Mouse (Mus musculus) midbrain, postnatal 0 days (tissue): Measurements from ENCODE around the gene Camta1. TPM values are rescaled to one million over a fixed set of nuclear protein-coding genes. Genes with fewer than 3 reads are reported as not detected.
A peak's percentile ranks its signal among the peaks of the same experiment; 100 is the strongest.

ENCODE experiments used
- ATAC-seq: fragments of 200-750 bp; cut with Nextera tagmentation; 2 replicates; pipeline ENCODE4 v1.8.0; 2017; ENCODE audit warnings: moderate number of reproducible peaks, mild to moderate bottlenecking, moderate TSS enrichment, moderate library complexity; ENCODE audit not compliant: low FRiP score
- DNase-seq: peaks from one replicate; pipeline ENCODE4 v3.0.0-alpha.2; 2015; ENCODE audit warnings: low spot score
- H3K27ac ChIP-seq: fragments of 300-500 bp; sonication (generic); 2 replicates; pipeline ENCODE4 v1.5.1; 2014; ENCODE audit warnings: low read depth, mild to moderate bottlenecking, low read length, mixed read lengths
- H3K27me3 ChIP-seq: fragments of 300-500 bp; sonication (generic); 2 replicates; pipeline ENCODE4 v1.6.1; 2014; ENCODE audit warnings: low read length, control low read depth, mixed read lengths; ENCODE audit not compliant: insufficient read depth
- H3K36me3 ChIP-seq: fragments of 300-500 bp; sonication (generic); 2 replicates; pipeline ENCODE4 v1.6.1; 2014; ENCODE audit warnings: low read length, control low read depth, mixed read lengths; ENCODE audit not compliant: insufficient read depth
- H3K4me1 ChIP-seq: fragments of 300-500 bp; sonication (generic); 2 replicates; pipeline ENCODE4 v1.6.1; 2014; ENCODE audit warnings: mild to moderate bottlenecking, control low read depth, antibody characterized with exemption, low read length, mixed read lengths; ENCODE audit not compliant: insufficient read depth
- H3K4me2 ChIP-seq: fragments of 300-500 bp; sonication (generic); 2 replicates; pipeline ENCODE4 v1.6.1; 2014; ENCODE audit warnings: low read depth, mild to moderate bottlenecking, low read length, mixed read lengths; ENCODE audit not compliant: poor library complexity, severe bottlenecking
- H3K4me3 ChIP-seq: fragments of 300-500 bp; sonication (generic); 2 replicates; pipeline ENCODE4 v1.5.1; 2014; ENCODE audit warnings: low read depth, mild to moderate bottlenecking, low read length, moderate library complexity
- H3K9ac ChIP-seq: fragments of 300-500 bp; sonication (generic); replicated peaks from 2 replicates; pipeline ENCODE4 v1.6.1; 2014; ENCODE audit warnings: mild to moderate bottlenecking, low read length, moderate library complexity, mixed read lengths; ENCODE audit not compliant: poor library complexity, severe bottlenecking
- H3K9me3 ChIP-seq: fragments of 300-500 bp; sonication (generic); 2 replicates; pipeline ENCODE4 v1.6.1; 2016; ENCODE audit warnings: low read length, control low read depth
- CTCF ChIP-seq: IDR thresholded peaks from 2 replicates; pipeline ENCODE4 v1.5.1; 2016; ENCODE audit warnings: antibody characterized with exemption, mild to moderate bottlenecking
- WGBS: fragments of 180-500 bp; shearing (Covaris S2); extraction: QIAGEN DNeasy Blood & Tissue Kit; methylation state at CpG from one replicate; pipeline ENCODE4 v1.1.7; 2014; 5-methylcytosine and 5-hydroxymethylcytosine counted together
- polyA plus RNA-seq: library from polyadenylated mRNA; unstranded; fragments of >200 nt; fragmentation: Nextera tagmentation; extraction: Ambion mirVana; gene quantifications from 2 replicates; pipeline ENCODE4 v1.2.1, GENCODE M21; 2015
- total RNA-seq: library from RNA; depleted of rRNA; stranded (reverse); fragments of >200 nt; gene quantifications from 2 replicates; pipeline ENCODE4 v1.2.3, GENCODE M21; 2014

Gene Camta1
- total and polyA plus RNA-seq, 2 experiments from 2014 or later, result 140 to 153 TPM

DNA sequence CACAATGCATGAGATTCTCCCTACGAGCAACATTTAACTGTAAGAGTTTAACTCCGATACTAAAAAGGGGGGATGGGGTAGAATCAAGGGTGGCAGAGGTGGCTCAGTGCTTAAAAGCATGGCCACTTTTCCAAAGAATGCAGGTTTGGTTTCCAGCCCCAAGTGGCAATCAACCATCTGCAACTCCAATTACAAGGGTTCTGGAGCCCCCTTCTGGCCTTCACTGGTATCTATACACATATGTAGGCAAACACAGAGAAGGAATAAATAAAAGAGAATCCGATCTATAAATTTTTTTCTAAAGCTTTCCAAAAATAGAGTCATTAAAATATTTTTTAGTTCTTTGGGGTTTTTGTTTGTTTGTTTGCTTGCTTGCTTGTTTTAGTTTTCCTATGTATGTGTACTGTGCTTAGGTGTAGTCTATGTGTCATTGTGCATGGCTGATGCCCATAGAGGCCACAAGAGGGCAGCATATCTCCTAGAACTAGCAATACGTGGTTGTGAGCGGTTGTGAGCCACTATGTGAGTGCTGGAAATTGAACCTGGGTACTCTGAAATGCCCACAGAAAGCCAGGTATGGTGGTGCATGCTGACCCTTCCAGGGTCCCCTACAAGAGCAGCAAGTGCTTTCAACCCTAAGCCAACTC is 18.5 kb upstream of the Camta1 start:
- H3K36me3 ChIP-seq, result no peaks in the 10 kb centered on the region
- no peaks in the 10 kb centered on the region for H3K9me3 ChIP-seq
- 80% methylated on average over 5 of the region's 5 CpGs for WGBS
- 0 out of 2 replicates have a peak, but pooled peaks cover under 1% of the 10 kb centered on the region for H3K27me3 ChIP-seq
- H3K9ac ChIP-seq, result no peak overlapping the region
- H3K4me2 ChIP-seq, result no peak overlapping the region
- no peak overlapping the region for H3K27ac ChIP-seq
- H3K4me1 ChIP-seq, result no peaks in the 10 kb centered on the region
- DNase-seq (no peak), ATAC-seq (no peak)
- H3K4me3 ChIP-seq, result no peak overlapping the region
- peak; percentile 48 for TF ChIP-seq CTCF

DNA sequence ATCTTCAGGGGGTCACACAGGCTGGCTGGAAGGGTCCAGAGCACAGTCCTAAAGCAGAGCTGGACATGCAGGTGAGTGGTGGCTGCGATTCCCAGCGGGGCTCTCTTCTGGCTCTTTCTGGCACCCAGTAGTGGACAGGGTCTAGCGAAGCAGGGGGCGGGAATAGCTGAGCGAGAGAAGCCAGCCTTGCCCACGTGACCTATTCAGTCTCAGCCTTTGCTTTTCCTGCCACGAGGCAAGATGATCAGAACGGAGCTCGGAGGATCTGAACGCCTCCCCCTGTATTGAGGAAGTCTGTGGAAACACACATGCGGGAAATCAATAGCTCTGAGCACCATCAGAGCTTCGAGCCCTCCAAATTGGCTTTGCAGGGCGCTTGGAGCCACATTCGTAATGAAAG is 14.7 kb upstream of the Camta1 start:
- 0 out of 2 replicates have a peak, but pooled peaks have one; percentile 31 for ATAC-seq
- H3K9ac ChIP-seq, result 0 out of 2 replicates have a peak overlapping the region, but pooled peaks have one; percentile 0
- H3K4me1 ChIP-seq, result no peaks in the 10 kb centered on the region
- no peaks in the 10 kb centered on the region for H3K36me3 ChIP-seq
- DNase-seq, result peak; percentile 40
- H3K27me3 ChIP-seq, result 0 out of 2 replicates have a peak, but pooled peaks cover 4% of the 10 kb centered on the region
- no peaks in the 10 kb centered on the region for H3K9me3 ChIP-seq
- 44% methylated on average over 14 of the region's 14 CpGs for WGBS
- no peak overlapping the region for H3K27ac ChIP-seq
- no peak for TF ChIP-seq CTCF
- H3K4me3 ChIP-seq, result no peak overlapping the region; the same call in 1 of the 2 replicates
- H3K4me2 ChIP-seq, result peak overlapping the region; percentile 37

GRCm38 (mm10) chr4:151863511-151863910 is 1.8 kb upstream of the Camta1 start:
- DNase-seq (no peak), ATAC-seq (no peak)
- no peak for TF ChIP-seq CTCF
- H3K4me1 ChIP-seq, result no peaks in the 10 kb centered on the region
- H3K9me3 ChIP-seq, result no peaks in the 10 kb centered on the region
- H3K9ac ChIP-seq, result no peak overlapping the region
- H3K36me3 ChIP-seq, result no peaks in the 10 kb centered on the region
- no peaks in the 10 kb centered on the region for H3K27me3 ChIP-seq
- H3K27ac ChIP-seq, result no peak overlapping the region
- 55% methylated on average over 9 of the region's 9 CpGs for WGBS
- peak overlapping the region; percentile 63; the same call in 1 of the 2 replicates for H3K4me2 ChIP-seq
- no peak overlapping the region for H3K4me3 ChIP-seq

DNA sequence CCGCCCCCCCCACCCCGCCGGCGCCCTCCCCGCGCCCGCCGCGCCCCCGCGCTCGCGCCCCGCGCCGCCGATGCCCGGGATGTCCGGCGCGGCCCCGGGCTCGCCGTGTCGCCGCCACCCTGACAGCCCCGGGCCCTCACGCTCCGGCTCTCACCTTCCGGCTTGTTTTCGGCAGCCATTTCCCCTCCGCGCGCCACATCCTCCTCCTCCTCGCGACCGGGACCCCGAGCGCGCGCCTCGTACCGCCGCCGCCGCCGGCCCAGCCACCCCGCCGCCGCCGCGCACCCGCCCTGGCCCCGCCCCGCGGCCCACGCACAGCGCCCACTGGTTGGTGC is 238 bp downstream of the Camta1 start:
- Histone ChIP-seq H3K9ac (peak overlapping the region; percentile 85), H3K9me3 (no peaks in the 10 kb centered on the region), H3K4me3 (peak overlapping the region; percentile 77), H3K27ac (peak overlapping the region; percentile 80), H3K4me1 (no peaks in the 10 kb centered on the region), H3K36me3 (no peaks in the 10 kb centered on the region), H3K4me2 (peak overlapping the region; percentile 93), H3K27me3 (no peaks in the 10 kb centered on the region)
- ATAC-seq, result no peak
- WGBS, result 0% methylated on average over 8 of the region's 58 CpGs
- no peak for TF ChIP-seq CTCF
- no peak for DNase-seq

DNA sequence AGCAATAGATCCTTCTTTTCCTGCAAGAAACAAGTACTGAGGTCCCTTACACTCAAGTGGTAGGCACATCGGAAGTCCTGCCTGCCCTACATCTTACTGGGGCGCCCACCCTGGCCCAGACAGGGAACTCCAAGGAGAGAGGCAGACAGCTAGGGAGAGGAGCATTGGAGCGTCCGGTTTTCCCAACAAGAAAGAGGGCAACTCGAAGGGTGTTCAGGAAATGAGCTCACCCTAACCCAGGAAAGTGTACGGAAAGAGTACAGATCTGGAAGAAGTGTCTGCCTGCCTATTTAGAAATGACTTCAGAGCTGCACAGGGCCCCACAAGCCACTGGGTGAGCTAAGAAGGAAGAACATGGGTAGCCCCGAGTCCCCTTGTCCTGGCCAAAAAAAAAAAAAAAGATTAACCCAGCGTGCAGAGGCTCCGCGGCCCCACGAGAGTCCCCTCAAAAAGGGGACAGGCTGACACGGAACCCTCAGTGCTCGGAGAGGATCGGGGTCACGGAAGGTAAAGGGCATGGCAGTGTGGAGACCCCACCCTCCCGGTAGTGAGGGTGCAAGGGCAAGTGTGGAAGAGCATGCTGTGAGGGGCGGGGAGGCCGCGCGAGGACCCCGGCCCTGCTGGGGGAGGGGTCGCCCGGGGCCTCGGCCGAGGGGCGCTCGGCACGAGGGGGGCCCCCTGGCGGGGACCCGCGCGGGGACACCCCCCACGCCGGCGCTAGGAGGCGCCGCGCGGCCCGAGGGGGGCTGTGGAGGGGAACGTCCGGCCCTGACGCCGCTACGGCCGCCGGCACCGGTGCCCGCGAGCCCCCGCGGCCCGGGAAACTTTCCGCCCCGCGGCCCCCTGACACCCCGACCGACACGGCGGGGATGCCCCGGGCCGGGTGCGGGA is 990 bp downstream of the Camta1 start:
- ATAC-seq (no peak), DNase-seq (peak; percentile 18)
- WGBS, result 3% methylated on average over 34 of the region's 63 CpGs
- Histone ChIP-seq H3K27ac (peak overlapping the region; percentile 80), H3K27me3 (no peaks in the 10 kb centered on the region), H3K4me2 (peak overlapping the region; percentile 93), H3K4me3 (peak overlapping the region; percentile 77), H3K9me3 (no peaks in the 10 kb centered on the region), H3K36me3 (no peaks in the 10 kb centered on the region), H3K9ac (peak overlapping the region; percentile 85), H3K4me1 (no peaks in the 10 kb centered on the region)
- TF ChIP-seq CTCF, result peak; percentile 35; the same call in 1 of the 2 replicates

DNA sequence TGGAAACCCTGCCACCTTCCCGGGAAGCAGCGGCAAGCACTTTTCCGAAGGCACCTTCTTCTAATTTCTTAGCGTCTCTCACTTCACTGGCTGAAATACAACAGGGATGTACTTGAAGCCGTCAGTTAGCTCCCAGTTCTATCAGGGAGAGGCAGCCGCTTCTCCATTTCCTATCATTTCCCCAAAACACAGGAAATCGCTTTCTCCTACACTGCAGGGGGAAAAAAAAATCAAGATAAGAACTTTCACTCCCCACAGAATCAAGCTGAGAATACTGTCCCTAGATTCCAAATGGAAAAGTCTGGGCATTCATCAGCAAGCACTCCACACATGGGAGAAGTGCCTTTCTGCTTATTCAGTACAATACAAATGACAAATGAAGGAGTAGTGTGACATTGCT is 2.4 kb downstream of the Camta1 start:
- no peaks in the 10 kb centered on the region for H3K27me3 ChIP-seq
- TF ChIP-seq CTCF, result no peak
- no peak for DNase-seq

More for the DNA sequence above, 2.4 kb downstream of the Camta1 start:
- ATAC-seq, result no peak
- no peak overlapping the region for H3K4me3 ChIP-seq
- H3K4me2 ChIP-seq, result no peak overlapping the region
- no peak overlapping the region for H3K9ac ChIP-seq
- no peaks in the 10 kb centered on the region for H3K36me3 ChIP-seq
- H3K9me3 ChIP-seq, result no peaks in the 10 kb centered on the region
- H3K4me1 ChIP-seq, result no peaks in the 10 kb centered on the region
- H3K27ac ChIP-seq, result no peak overlapping the region
- 88% methylated on average over 7 of the region's 7 CpGs for WGBS
